ENCODE assay signal across 8 mouse cellular contexts in the genomic region with DNA sequence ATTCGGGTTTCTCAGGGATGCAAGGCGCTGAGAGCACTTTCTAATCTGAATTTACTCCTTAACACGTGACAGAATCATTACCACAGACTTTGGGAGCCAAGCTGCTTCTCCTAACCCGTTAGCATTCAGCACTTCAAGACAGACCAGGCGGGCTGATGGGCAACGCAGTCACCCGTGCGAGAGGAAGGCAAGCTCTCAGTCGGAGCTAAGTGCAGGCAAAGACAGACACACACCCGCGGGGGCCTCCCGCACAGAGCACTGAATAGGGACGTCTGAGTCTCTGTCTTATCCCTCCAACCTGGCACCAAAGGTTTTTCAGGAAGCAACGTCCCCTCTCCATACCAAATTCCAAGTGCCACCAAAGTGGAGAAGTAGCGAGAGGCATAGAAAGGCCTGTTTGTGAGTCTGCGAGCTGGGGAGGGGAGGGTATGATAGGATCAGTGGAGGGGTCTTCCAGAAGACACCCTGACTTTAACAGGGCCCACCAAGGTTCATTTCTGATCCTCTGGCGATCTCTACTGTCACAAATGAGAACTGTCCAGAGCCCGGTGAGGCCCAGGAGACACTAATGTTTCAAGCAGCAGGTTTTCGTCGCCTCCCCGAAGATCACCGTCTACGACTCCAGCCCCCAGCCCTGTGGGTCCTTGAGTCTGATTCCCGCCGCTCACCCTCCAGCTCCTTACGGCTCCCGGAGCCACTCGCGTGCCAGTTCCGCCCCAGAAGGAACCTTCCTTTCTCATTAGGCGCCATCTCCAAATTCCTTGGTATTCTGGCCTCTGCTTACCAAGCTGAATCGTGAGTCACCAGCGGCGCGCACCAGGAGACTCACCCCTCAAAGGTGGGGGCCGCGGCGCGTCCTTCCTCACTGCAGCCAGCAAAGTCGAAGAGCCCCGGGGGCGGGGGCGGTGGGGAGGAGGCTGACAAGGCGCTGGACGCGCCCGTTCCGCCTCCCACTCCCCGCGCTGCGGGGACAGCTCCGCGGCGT. TPM values are rescaled to one million over a fixed set of nuclear protein-coding genes. Genes with fewer than 3 reads are reported as not detected.
DNase-seq lines count a peak whose midpoint lies in the region; ATAC-seq and TF ChIP-seq lines count a peak whose summit lies in the region.

Nkx2-2 (minus strand) TSS at position 973 of the 985 bp plus-strand sequence.

- H3K4me1 ChIP-seq in embryonic facial prominence, embryonic 10.5 days, result peaks cover 23% of the 10 kb centered on the region
- H3K4me1 ChIP-seq in hindbrain, embryonic 15.5 days (replicated peaks), result peaks cover 23% of the 10 kb centered on the region
- H3K4me1 ChIP-seq in neural tube, embryonic 11.5 days (ENCODE audit: control insufficient read depth, insufficient read depth, low read length), result peaks cover 12% of the 10 kb centered on the region

- H3K36me3 ChIP-seq in embryonic facial prominence, embryonic 10.5 days (replicated peaks), result no peaks in the 10 kb centered on the region
- no peaks in the 10 kb centered on the region for H3K36me3 ChIP-seq in hindbrain, embryonic 15.5 days
- no peaks in the 10 kb centered on the region for H3K36me3 ChIP-seq in neural tube, embryonic 11.5 days (ENCODE audit: control insufficient read depth, insufficient read depth, low read length)

- peaks cover 100% of the 10 kb centered on the region for H3K27me3 ChIP-seq in embryonic facial prominence, embryonic 10.5 days (replicated peaks; ENCODE audit: low read depth, poor library complexity, severe bottlenecking)
- peaks cover 91% of the 10 kb centered on the region for H3K27me3 ChIP-seq in hindbrain, embryonic 15.5 days
- H3K27me3 ChIP-seq in neural tube, embryonic 11.5 days (ENCODE audit: control insufficient read depth, insufficient read depth, low read length), result peaks cover 95% of the 10 kb centered on the region

- H3K9me3 ChIP-seq in embryonic facial prominence, embryonic 10.5 days, result no peaks in the 10 kb centered on the region
- H3K9me3 ChIP-seq in hindbrain, embryonic 15.5 days, result no peaks in the 10 kb centered on the region
- no peaks in the 10 kb centered on the region for H3K9me3 ChIP-seq in neural tube, embryonic 11.5 days (ENCODE audit: control insufficient read depth, low read length)

- H3K4me2 ChIP-seq in hindbrain, embryonic 15.5 days, result peak within 1 kb of the TSS; percentile 62
- H3K4me2 ChIP-seq in neural tube, embryonic 11.5 days (ENCODE audit: low read depth), result peak within 1 kb of the TSS; percentile 53

- H3K4me3 ChIP-seq in left cerebral cortex, adult 2 months, result peak within 1 kb of the TSS; percentile 29
- peak within 1 kb of the TSS; percentile 55 for H3K4me3 ChIP-seq in embryonic facial prominence, embryonic 10.5 days
- peak within 1 kb of the TSS; percentile 35 for H3K4me3 ChIP-seq in hindbrain, embryonic 15.5 days
- H3K4me3 ChIP-seq in neural tube, embryonic 11.5 days (ENCODE audit: low read depth, low read length), result peak within 1 kb of the TSS; percentile 29

- peak; percentile 47; the same call in 1 of the 2 replicates for ATAC-seq in hindbrain, embryonic 15.5 days (ENCODE audit: low FRiP score, low read depth)
- ATAC-seq in neural tube, embryonic 11.5 days (ENCODE audit: insufficient read depth, low FRiP score, low TSS enrichment), result peak; percentile 13; the same call in 1 of the 2 replicates

- WGBS in embryonic facial prominence, embryonic 10.5 days, result under 1% methylated on average over 54 of the region's 54 CpGs
- WGBS in hindbrain, embryonic 15.5 days, result under 1% methylated on average over 42 of the region's 54 CpGs
- under 1% methylated on average over 50 of the region's 54 CpGs for WGBS in neural tube, embryonic 11.5 days

- TF ChIP-seq CTCF in left cerebral cortex, adult 2 months (IDR thresholded peaks at IDR 0.05), result peak; percentile 32

- peak within 1 kb of the TSS; percentile 21; the same call in 1 of the 2 replicates for H3K9ac ChIP-seq in hindbrain, embryonic 15.5 days
- no peak within 1 kb of the TSS; the same call in 1 of the 2 replicates for H3K9ac ChIP-seq in neural tube, embryonic 11.5 days (ENCODE audit: low read length)

- intact Hi-C loops in left cerebral cortex, adult 2 months (cut with DNase I), result loop anchor here (5.0 kb wide), 1 partner anchor 106 kb away; the partner anchor contains the start of gene Nkx2-4
- intact Hi-C loops in left cerebral cortex, postnatal 14 days (cut with DNase I), result loop anchor here (5.0 kb wide), 1 partner anchor 106 kb away; the partner anchor contains the start of gene Nkx2-4

- DNase-seq in left cerebral cortex, adult 2 months (ENCODE audit: extremely low spot score in 1 of 2, low spot score in 2 of 2), result no peak
- DNase-seq in left cerebral cortex, postnatal 14 days (ENCODE audit: low spot score in 2 of 2), result no peak
- peak; percentile 61 for DNase-seq in embryonic facial prominence, embryonic 10.5 days (ENCODE audit: low spot score)
- DNase-seq in neural tube, embryonic 11.5 days (ENCODE audit: low spot score), result peak; percentile 59
- no peak for DNase-seq in testis, postnatal 10 days (ENCODE audit: low spot score)
- no peak for DNase-seq in gastrocnemius, adult 18-20 months (ENCODE audit: low spot score)
- no peak for DNase-seq in lung, postnatal 14 days

- no peak within 1 kb of the TSS for H3K27ac ChIP-seq in left cerebral cortex, adult 2 months
- H3K27ac ChIP-seq in embryonic facial prominence, embryonic 10.5 days (replicated peaks), result no peak within 1 kb of the TSS; the same call in none of the 2 replicates
- no peak within 1 kb of the TSS for H3K27ac ChIP-seq in hindbrain, embryonic 15.5 days (replicated peaks)
- H3K27ac ChIP-seq in neural tube, embryonic 11.5 days (ENCODE audit: low read depth, low read length), result no peak within 1 kb of the TSS

RNA-seq across cellular contexts. Expression of gene Nkx2-2, which starts in this region (rescaled TPM):
- total RNA-seq in left cerebral cortex, adult 2 months (2021), result 1 to 10 TPM; 4.1 to 4.5 TPM
- 10 to 100 TPM in 1 of 2 experiments, 1 to 10 TPM in 1; 9.5 to 11.1 TPM for total RNA-seq in left cerebral cortex, postnatal 14 days (2021)
- 1.2 and 2.8 TPM in 2 replicates for polyA plus RNA-seq in embryonic facial prominence, embryonic 10.5 days (2016; fragmentation: Nextera tagmentation; extraction: Ambion mirVana)
- polyA plus RNA-seq in hindbrain, embryonic 15.5 days (2015; fragmentation: Nextera tagmentation; extraction: Ambion mirVana), result 2.5 TPM in 2 replicates
- polyA plus RNA-seq in neural tube, embryonic 11.5 days (2014; fragmentation: Nextera tagmentation; extraction: Ambion mirVana), result 5.5 and 6.6 TPM in 2 replicates
- total RNA-seq in gastrocnemius, adult 18-20 months (2021), result not detected

Comparison
In these comparisons a context has a peak if more than half of its experiments do, and no peak if none do; other contexts are left out.
1. RNA of gene Nkx2-2 (total RNA-seq): 9.5 to 11.1 TPM in left cerebral cortex, postnatal 14 days and 4.1 to 4.5 TPM in left cerebral cortex, adult 2 months; not detected in gastrocnemius, adult 18-20 months; every median in the first group is over 4 times any median in the second.
2. DNase-seq: peak in embryonic facial prominence, embryonic 10.5 days (single experiment) and neural tube, embryonic 11.5 days (single experiment); none in left cerebral cortex, adult 2 months (0 of 2), left cerebral cortex, postnatal 14 days (0 of 2), testis, postnatal 10 days (single experiment), gastrocnemius, adult 18-20 months (single experiment) and lung, postnatal 14 days (single experiment).
3. Peak in every context shown above with its lines, with median percentiles within 50 percentile points of each other: H3K4me3 ChIP-seq.